Comparison of ENCODE assay signal across 12 mouse cellular contexts in genomic region chr14:48132241-48132640, GRCm38 (mm10). TPM values are rescaled to one million over a fixed set of nuclear protein-coding genes. Genes with fewer than 3 reads are reported as not detected.
A peak's percentile ranks its signal among the peaks of the same experiment; 100 is the strongest.
DNase-seq lines count a peak whose midpoint lies in the region; ATAC-seq and TF ChIP-seq lines count a peak whose summit lies in the region.
"Had no signal": no experiment of that assay in that cellular context is flagged by ENCODE, and none has a peak within 500 bp of the region (broad histone marks: within the 10 kb centered on the region; RNA-seq: fewer than 3 reads in every experiment).

No protein-coding gene starts in this region.

- WGBS in heart, embryonic 12.5 days: 76% methylated on average over 3 of the region's 3 CpGs
- 69% methylated on average over 3 of the region's 3 CpGs for WGBS in kidney, postnatal 0 days

- H3K9ac ChIP-seq in heart, embryonic 12.5 days: no peak overlapping the region
- no peak overlapping the region for H3K9ac ChIP-seq in kidney, postnatal 0 days (ENCODE audit: low read depth, low read length)
- H3K9ac ChIP-seq: embryonic facial prominence, embryonic 15.5 days; midbrain, embryonic 12.5 days had no signal

- TF ChIP-seq CTCF in kidney, postnatal 0 days (IDR thresholded peaks at IDR 0.05; ENCODE audit: low read depth): no peak
- no peak for TF ChIP-seq CTCF in bone marrow macrophage, adult 2 months (IDR thresholded peaks at IDR 0.05; ENCODE audit: low read depth, low read length)
- no peak for TF ChIP-seq CTCF in cortical plate, adult 2 months (IDR thresholded peaks at IDR 0.05; ENCODE audit: extremely low read depth, insufficient read depth, low read length)

- H3K4me1 ChIP-seq in heart, embryonic 12.5 days (replicated peaks): peaks cover 57% of the 10 kb centered on the region
- H3K4me1 ChIP-seq in kidney, postnatal 0 days (replicated peaks; ENCODE audit: insufficient read depth, low read length): peaks cover 48% of the 10 kb centered on the region
- H3K4me1 ChIP-seq in bone marrow macrophage, adult 2 months (ENCODE audit: control insufficient read depth, insufficient read depth, low read length): peaks cover 64% of the 10 kb centered on the region
- H3K4me1 ChIP-seq in cortical plate, adult 2 months (ENCODE audit: control insufficient read depth, insufficient read depth, low read length): peaks cover 2% of the 10 kb centered on the region

- no peak for TF ChIP-seq POLR2A in bone marrow macrophage, adult 2 months (IDR thresholded peaks at IDR 0.05; ENCODE audit: borderline replicate concordance, low read depth, low read length)
- no peak for TF ChIP-seq POLR2A in cortical plate, adult 2 months (IDR thresholded peaks at IDR 0.05; ENCODE audit: extremely low read depth, insufficient read depth, low read length)

- 0 out of 2 replicates have a peak overlapping the region, but pooled peaks have one; percentile 63 for H3K27ac ChIP-seq in heart, embryonic 12.5 days (ENCODE audit: poor library complexity, severe bottlenecking)
- H3K27ac ChIP-seq in kidney, postnatal 0 days: peak overlapping the region; percentile 31; the same call in 1 of the 2 replicates
- H3K27ac ChIP-seq in bone marrow macrophage, adult 2 months (ENCODE audit: insufficient read depth, low read depth, low read length): peak overlapping the region; percentile 97
- H3K27ac ChIP-seq in cortical plate, adult 2 months (ENCODE audit: insufficient read depth, low read length): peak overlapping the region; percentile 5; the same call in 1 of the 2 replicates
- H3K27ac ChIP-seq: embryonic facial prominence, embryonic 15.5 days; midbrain, embryonic 12.5 days had no signal

- no peaks in the 10 kb centered on the region for H3K36me3 ChIP-seq in heart, embryonic 12.5 days
- H3K36me3 ChIP-seq in kidney, postnatal 0 days (ENCODE audit: insufficient read depth, low read length): no peaks in the 10 kb centered on the region
- H3K36me3 ChIP-seq: embryonic facial prominence, embryonic 15.5 days had no signal

- no peaks in the 10 kb centered on the region for H3K9me3 ChIP-seq in heart, embryonic 12.5 days (replicated peaks)
- no peaks in the 10 kb centered on the region for H3K9me3 ChIP-seq in kidney, postnatal 0 days (replicated peaks; ENCODE audit: low read length)
- H3K9me3 ChIP-seq: embryonic facial prominence, embryonic 15.5 days; midbrain, embryonic 12.5 days had no signal

- H3K4me2 ChIP-seq in heart, embryonic 12.5 days: no peak overlapping the region
- no peak overlapping the region for H3K4me2 ChIP-seq in kidney, postnatal 0 days (ENCODE audit: low read length)
- H3K4me2 ChIP-seq: midbrain, embryonic 12.5 days had no signal

- H3K4me3 ChIP-seq in heart, embryonic 12.5 days: no peak overlapping the region
- H3K4me3 ChIP-seq in kidney, postnatal 0 days (replicated peaks; ENCODE audit: low read depth, low read length): no peak overlapping the region
- no peak overlapping the region for H3K4me3 ChIP-seq in bone marrow macrophage, adult 2 months (ENCODE audit: insufficient read depth, low read length)
- H3K4me3 ChIP-seq in cortical plate, adult 2 months (ENCODE audit: insufficient read depth, low read length): no peak overlapping the region
- H3K4me3 ChIP-seq: embryonic facial prominence, embryonic 15.5 days; midbrain, embryonic 12.5 days had no signal

- ATAC-seq in heart, embryonic 12.5 days (ENCODE audit: insufficient number of reproducible peaks, low FRiP score): no peak
- ATAC-seq in kidney, postnatal 0 days (replicated peaks; ENCODE audit: low FRiP score, low read depth): no peak

- DNase-seq in heart, adult 9 months (ENCODE audit: low spot score in 2 of 2): no peak
- no peak for DNase-seq in kidney, postnatal 0 days (ENCODE audit: low spot score)
- DNase-seq in kidney, postnatal 4 days: no peak
- no peak for DNase-seq in thymus, postnatal 10 days (ENCODE audit: low spot score in 2 of 2)
- no peak for DNase-seq in T-cell, adult 2 months (ENCODE audit: low spot score)
- DNase-seq: cerebellum, postnatal 25 days had no signal

- peaks cover 36% of the 10 kb centered on the region for H3K27me3 ChIP-seq in heart, embryonic 12.5 days (replicated peaks)
- no peaks in the 10 kb centered on the region for H3K27me3 ChIP-seq in kidney, postnatal 0 days (ENCODE audit: insufficient read depth, low read length)
- H3K27me3 ChIP-seq: CH12.LX had no signal

RNA-seq across cellular contexts. Expression of gene Peli2, which starts 11.6 kb away (rescaled TPM):
- 3.5 and 4.3 TPM in 2 replicates for polyA plus RNA-seq in heart, embryonic 12.5 days (2016; fragmentation: Nextera tagmentation; extraction: Ambion mirVana)
- 6.9 and 7.3 TPM in 2 replicates for polyA plus RNA-seq in kidney, postnatal 0 days (2015; fragmentation: Nextera tagmentation; extraction: Ambion mirVana)
- 24.3 and 26.3 TPM in 2 replicates for polyA plus RNA-seq in bone marrow macrophage, adult 2 months (2012; ENCODE audit: insufficient read depth, insufficient read length, missing spikeins)
- polyA plus RNA-seq in cortical plate, adult 2 months (2012; rRNA removed): 13.3 and 14.0 TPM in 2 replicates

Comparison
In these comparisons a context has a peak if more than half of its experiments do, and no peak if none do; other contexts are left out.
1. H3K27ac ChIP-seq: peak in every context shown above with its lines; median percentile 97 in bone marrow macrophage, adult 2 months; 63 in heart, embryonic 12.5 days; 31 in kidney, postnatal 0 days; 5 in cortical plate, adult 2 months.